Mouse (Mus musculus): ENCODE measurements around the gene Plp2. TPM values are rescaled to one million over a fixed set of nuclear protein-coding genes. Genes with fewer than 3 reads are reported as not detected.

Plp2 gene
- polyA plus RNA-seq, 1 experiment from 2014 or later = 50.5 TPM

Other genes starting within 250 kb of the Plp2 start
- 0.08 TPM in 1 of 2 replicates, not detected in the other for gene Foxp3, start 97.7 kb downstream of the Plp2 start, polyA plus RNA-seq (2015; fragmentation: Nextera tagmentation; extraction: Ambion mirVana)
- gene Ppp1r3f, start 97.1 kb downstream of the Plp2 start, polyA plus RNA-seq (2015; fragmentation: Nextera tagmentation; extraction: Ambion mirVana) = 3.0 and 3.6 TPM in 2 replicates
- 36.8 and 38.5 TPM in 2 replicates for gene Ccdc22, start 65.9 kb downstream of the Plp2 start, polyA plus RNA-seq (2015; fragmentation: Nextera tagmentation; extraction: Ambion mirVana)
- 0.03 TPM in 2 replicates for gene Cacna1f, start 64.3 kb downstream of the Plp2 start, polyA plus RNA-seq (2015; fragmentation: Nextera tagmentation; extraction: Ambion mirVana)
- gene Syp, start 32.9 kb downstream of the Plp2 start, polyA plus RNA-seq (2015; fragmentation: Nextera tagmentation; extraction: Ambion mirVana) = 62.0 and 66.7 TPM in 2 replicates
- gene Prickle3, start 14.1 kb downstream of the Plp2 start, polyA plus RNA-seq (2015; fragmentation: Nextera tagmentation; extraction: Ambion mirVana) = 1.3 and 2.3 TPM in 2 replicates
- gene Magix, start 9.9 kb upstream of the Plp2 start, polyA plus RNA-seq (2015; fragmentation: Nextera tagmentation; extraction: Ambion mirVana) = 0.06 and 0.09 TPM in 2 replicates
- gene Gpkow, start 25.7 kb upstream of the Plp2 start, polyA plus RNA-seq (2015; fragmentation: Nextera tagmentation; extraction: Ambion mirVana) = 44.1 and 47.7 TPM in 2 replicates
- 29.0 and 33.6 TPM in 2 replicates for gene Wdr45, start 42.9 kb upstream of the Plp2 start, polyA plus RNA-seq (2015; fragmentation: Nextera tagmentation; extraction: Ambion mirVana)
- gene Gm45208, start 50.9 kb upstream of the Plp2 start, polyA plus RNA-seq (2015; fragmentation: Nextera tagmentation; extraction: Ambion mirVana) = 0.53 and 0.67 TPM in 2 replicates
- 91.9 and 93.3 TPM in 2 replicates for gene Praf2, start 57.0 kb upstream of the Plp2 start, polyA plus RNA-seq (2015; fragmentation: Nextera tagmentation; extraction: Ambion mirVana)
- gene Ccdc120, start 79.5 kb upstream of the Plp2 start, polyA plus RNA-seq (2015; fragmentation: Nextera tagmentation; extraction: Ambion mirVana) = 30.4 and 33.8 TPM in 2 replicates
- 20.0 and 23.8 TPM in 2 replicates for gene Tfe3, start 91.2 kb upstream of the Plp2 start, polyA plus RNA-seq (2015; fragmentation: Nextera tagmentation; extraction: Ambion mirVana)
- gene Gripap1, start 118.4 kb upstream of the Plp2 start, polyA plus RNA-seq (2015; fragmentation: Nextera tagmentation; extraction: Ambion mirVana) = 71.6 and 82.6 TPM in 2 replicates
- 1.1 and 1.4 TPM in 2 replicates for gene Kcnd1, start 150.9 kb upstream of the Plp2 start, polyA plus RNA-seq (2015; fragmentation: Nextera tagmentation; extraction: Ambion mirVana)
- 43.9 and 44.9 TPM in 2 replicates for gene Otud5, start 170.0 kb upstream of the Plp2 start, polyA plus RNA-seq (2015; fragmentation: Nextera tagmentation; extraction: Ambion mirVana)
- 13.0 and 13.3 TPM in 2 replicates for gene Pim2, start 206.9 kb upstream of the Plp2 start, polyA plus RNA-seq (2015; fragmentation: Nextera tagmentation; extraction: Ambion mirVana)
- gene Slc35a2, start 212.6 kb upstream of the Plp2 start, polyA plus RNA-seq (2015; fragmentation: Nextera tagmentation; extraction: Ambion mirVana) = 29.7 and 36.6 TPM in 2 replicates
- 202 and 206 TPM in 2 replicates for gene Pqbp1, start 227.9 kb upstream of the Plp2 start, polyA plus RNA-seq (2015; fragmentation: Nextera tagmentation; extraction: Ambion mirVana)
- gene Timm17b, start 228.0 kb upstream of the Plp2 start, polyA plus RNA-seq (2015; fragmentation: Nextera tagmentation; extraction: Ambion mirVana) = 168 and 193 TPM in 2 replicates
- not detected in 2 replicates for gene Gm10491, start 236.4 kb upstream of the Plp2 start, polyA plus RNA-seq (2015; fragmentation: Nextera tagmentation; extraction: Ambion mirVana)
- not detected in 2 replicates for gene Gm10490, start 238.2 kb upstream of the Plp2 start, polyA plus RNA-seq (2015; fragmentation: Nextera tagmentation; extraction: Ambion mirVana)
- 82.1 and 83.8 TPM in 2 replicates for gene Pcsk1n, start 248.4 kb upstream of the Plp2 start, polyA plus RNA-seq (2015; fragmentation: Nextera tagmentation; extraction: Ambion mirVana)